14 mouse cellular contexts compared by ENCODE assay signal in the genomic region with DNA sequence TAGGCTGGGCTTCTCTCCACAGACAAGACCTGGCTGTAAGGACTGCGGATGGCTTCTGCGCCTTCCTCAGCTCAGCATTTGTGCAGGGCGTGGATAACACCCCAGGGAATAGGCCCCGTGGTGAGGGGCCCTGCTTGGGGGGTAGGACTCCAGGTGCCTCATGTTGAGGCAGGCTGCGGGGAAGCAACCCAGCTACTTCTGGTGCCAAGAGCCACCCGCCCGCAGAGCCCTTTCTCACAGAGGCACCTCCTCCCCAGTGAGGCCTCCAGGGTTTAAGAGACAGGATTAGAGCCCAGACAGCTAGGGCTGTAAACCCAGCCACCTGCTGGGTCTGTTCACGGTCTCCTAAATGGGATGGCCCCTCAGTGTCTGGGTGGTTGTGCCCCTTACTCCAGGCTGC. TPM values are rescaled to one million over a fixed set of nuclear protein-coding genes. Genes with fewer than 3 reads are reported as not detected.
DNase-seq lines count a peak whose midpoint lies in the region; ATAC-seq and TF ChIP-seq lines count a peak whose summit lies in the region.
"Had no signal": no experiment of that assay in that cellular context is flagged by ENCODE, and none has a peak within 500 bp of the region (broad histone marks: within the 10 kb centered on the region; RNA-seq: fewer than 3 reads in every experiment).

No protein-coding gene starts in this region.

- intact Hi-C loops in heart, adult 2 months (cut with DNase I): no loop called here

- no peak for TF ChIP-seq CTCF in heart, adult 2 months (IDR thresholded peaks at IDR 0.05)

- DNase-seq in heart, adult 2 months: no peak
- no peak for DNase-seq in midbrain, embryonic 10.5 days (ENCODE audit: low spot score)
- DNase-seq in midbrain, embryonic 11.5 days (ENCODE audit: low spot score, missing footprints): no peak
- DNase-seq in layer of hippocampus, postnatal 25 days (ENCODE audit: extremely low spot score in 1 of 2, low spot score in 1 of 2): no peak
- DNase-seq: adrenal gland, adult 2 months; kidney, postnatal 14 days; lung, postnatal 14 days had no signal

- H3K27ac ChIP-seq in heart, embryonic 11.5 days (ENCODE audit: low read depth, low read length): no peak overlapping the region
- H3K27ac ChIP-seq in heart, adult 2 months: no peak overlapping the region
- H3K27ac ChIP-seq in midbrain, embryonic 10.5 days (replicated peaks): peak overlapping the region; percentile 33; the same call in 1 of the 2 replicates
- no peak overlapping the region for H3K27ac ChIP-seq in midbrain, embryonic 11.5 days (ENCODE audit: low read depth, low read length)
- peak overlapping the region; percentile 87 for H3K27ac ChIP-seq in embryonic facial prominence, embryonic 13.5 days
- H3K27ac ChIP-seq in liver, embryonic 15.5 days (replicated peaks): peak overlapping the region; percentile 31; the same call in 1 of the 2 replicates
- H3K27ac ChIP-seq: hindbrain, embryonic 15.5 days had no signal

- no peak overlapping the region for H3K4me3 ChIP-seq in heart, embryonic 11.5 days (ENCODE audit: low read depth, low read length)
- H3K4me3 ChIP-seq in heart, adult 2 months: no peak overlapping the region
- H3K4me3 ChIP-seq in midbrain, embryonic 10.5 days: no peak overlapping the region
- no peak overlapping the region for H3K4me3 ChIP-seq in midbrain, embryonic 11.5 days (ENCODE audit: low read depth, low read length)
- 0 out of 2 replicates have a peak overlapping the region, but pooled peaks have one; percentile 1 for H3K4me3 ChIP-seq in embryonic facial prominence, embryonic 13.5 days
- no peak overlapping the region for H3K4me3 ChIP-seq in liver, embryonic 15.5 days (replicated peaks)
- H3K4me3 ChIP-seq: hindbrain, embryonic 15.5 days had no signal

- ATAC-seq in heart, embryonic 11.5 days (replicated peaks; ENCODE audit: insufficient number of reproducible peaks, low FRiP score, low TSS enrichment): no peak
- no peak for ATAC-seq in midbrain, embryonic 11.5 days (ENCODE audit: low FRiP score)
- ATAC-seq in embryonic facial prominence, embryonic 13.5 days (ENCODE audit: insufficient number of reproducible peaks, insufficient read depth, low FRiP score, low TSS enrichment, low read depth): peak; percentile 18; the same call in 1 of the 2 replicates
- ATAC-seq in liver, embryonic 15.5 days (ENCODE audit: insufficient read depth): no peak
- no peak for ATAC-seq in activated CD4-positive, CD25-positive, alpha-beta regulatory T cell, adult 4 months

- WGBS in heart, embryonic 11.5 days (ENCODE audit: insufficient replicate concordance): 35% methylated on average over 7 of the region's 8 CpGs
- 51% methylated on average over 8 of the region's 8 CpGs for WGBS in heart, adult 2 months
- WGBS in midbrain, embryonic 10.5 days: 27% methylated on average over 8 of the region's 8 CpGs
- 25% methylated on average over 8 of the region's 8 CpGs for WGBS in midbrain, embryonic 11.5 days
- 18% methylated on average over 8 of the region's 8 CpGs for WGBS in embryonic facial prominence, embryonic 13.5 days
- 31% methylated on average over 8 of the region's 8 CpGs for WGBS in liver, embryonic 15.5 days (ENCODE audit: insufficient replicate concordance)

- no peak for TF ChIP-seq POLR2A in heart, adult 2 months (IDR thresholded peaks at IDR 0.05; ENCODE audit: insufficient read depth, low read depth, low read length)

- no peaks in the 10 kb centered on the region for H3K36me3 ChIP-seq in heart, embryonic 11.5 days (ENCODE audit: control insufficient read depth, insufficient read depth, low read length)
- no peaks in the 10 kb centered on the region for H3K36me3 ChIP-seq in heart, adult 2 months (ENCODE audit: control insufficient read depth, insufficient read depth, low read length)
- H3K36me3 ChIP-seq in midbrain, embryonic 10.5 days: no peaks in the 10 kb centered on the region
- no peaks in the 10 kb centered on the region for H3K36me3 ChIP-seq in midbrain, embryonic 11.5 days (ENCODE audit: control insufficient read depth, insufficient read depth, low read length)
- no peaks in the 10 kb centered on the region for H3K36me3 ChIP-seq in embryonic facial prominence, embryonic 13.5 days
- H3K36me3 ChIP-seq in liver, embryonic 15.5 days (replicated peaks): no peaks in the 10 kb centered on the region
- H3K36me3 ChIP-seq: hindbrain, embryonic 15.5 days had no signal

- H3K9ac ChIP-seq in heart, embryonic 11.5 days (ENCODE audit: low read depth, low read length): 0 out of 2 replicates have a peak overlapping the region, but pooled peaks have one; percentile 18
- H3K9ac ChIP-seq in heart, adult 2 months (ENCODE audit: low read depth, low read length): no peak overlapping the region
- H3K9ac ChIP-seq in midbrain, embryonic 11.5 days (ENCODE audit: low read length): no peak overlapping the region
- H3K9ac ChIP-seq in embryonic facial prominence, embryonic 13.5 days: peak overlapping the region; percentile 44
- H3K9ac ChIP-seq in liver, embryonic 15.5 days: no peak overlapping the region
- H3K9ac ChIP-seq: hindbrain, embryonic 15.5 days had no signal

- no peaks in the 10 kb centered on the region for H3K79me2 ChIP-seq in heart, adult 2 months (replicated peaks; ENCODE audit: control insufficient read depth, insufficient read depth, low read length)

- TF ChIP-seq EP300 in heart, adult 2 months (IDR thresholded peaks at IDR 0.05; ENCODE audit: insufficient read depth, low read depth, low read length): no peak

- H3K4me2 ChIP-seq in heart, embryonic 11.5 days: no peak overlapping the region
- no peak overlapping the region for H3K4me2 ChIP-seq in midbrain, embryonic 11.5 days
- H3K4me2 ChIP-seq in embryonic facial prominence, embryonic 13.5 days: peak overlapping the region; percentile 45
- H3K4me2 ChIP-seq in liver, embryonic 15.5 days: 0 out of 2 replicates have a peak overlapping the region, but pooled peaks have one; percentile 3
- H3K4me2 ChIP-seq: hindbrain, embryonic 15.5 days had no signal

- H3K9me3 ChIP-seq in heart, embryonic 11.5 days (replicated peaks; ENCODE audit: control insufficient read depth, low read length): no peaks in the 10 kb centered on the region
- H3K9me3 ChIP-seq in midbrain, embryonic 10.5 days (replicated peaks): no peaks in the 10 kb centered on the region
- no peaks in the 10 kb centered on the region for H3K9me3 ChIP-seq in midbrain, embryonic 11.5 days (ENCODE audit: control insufficient read depth, low read length)
- H3K9me3 ChIP-seq in embryonic facial prominence, embryonic 13.5 days: no peaks in the 10 kb centered on the region
- no peaks in the 10 kb centered on the region for H3K9me3 ChIP-seq in liver, embryonic 15.5 days (replicated peaks)
- H3K9me3 ChIP-seq: hindbrain, embryonic 15.5 days had no signal

- H3K27me3 ChIP-seq in heart, embryonic 11.5 days (ENCODE audit: control insufficient read depth, insufficient read depth, low read length): peaks cover 38% of the 10 kb centered on the region
- no peaks in the 10 kb centered on the region for H3K27me3 ChIP-seq in heart, adult 2 months (ENCODE audit: control insufficient read depth, insufficient read depth, low read length)
- peaks cover 21% of the 10 kb centered on the region for H3K27me3 ChIP-seq in midbrain, embryonic 10.5 days (ENCODE audit: low read depth, poor library complexity, severe bottlenecking)
- H3K27me3 ChIP-seq in midbrain, embryonic 11.5 days (ENCODE audit: control insufficient read depth, insufficient read depth, low read length): no peaks in the 10 kb centered on the region
- no peaks in the 10 kb centered on the region for H3K27me3 ChIP-seq in embryonic facial prominence, embryonic 13.5 days
- 0 out of 2 replicates have a peak, but pooled peaks cover 4% of the 10 kb centered on the region for H3K27me3 ChIP-seq in liver, embryonic 15.5 days

- H3K4me1 ChIP-seq in heart, embryonic 11.5 days (ENCODE audit: control insufficient read depth, insufficient read depth, low read length): no peaks in the 10 kb centered on the region; the same call in 1 of the 2 replicates
- H3K4me1 ChIP-seq in heart, adult 2 months (ENCODE audit: control insufficient read depth, insufficient read depth, low read length): no peaks in the 10 kb centered on the region
- peaks cover 14% of the 10 kb centered on the region for H3K4me1 ChIP-seq in midbrain, embryonic 10.5 days
- H3K4me1 ChIP-seq in midbrain, embryonic 11.5 days (ENCODE audit: control insufficient read depth, insufficient read depth, low read length): no peaks in the 10 kb centered on the region
- peaks cover 44% of the 10 kb centered on the region for H3K4me1 ChIP-seq in embryonic facial prominence, embryonic 13.5 days
- H3K4me1 ChIP-seq in liver, embryonic 15.5 days (replicated peaks): peaks cover 66% of the 10 kb centered on the region
- H3K4me1 ChIP-seq: hindbrain, embryonic 15.5 days had no signal

RNA-seq across cellular contexts. Expression of a gene that starts 0.4 kb away (rescaled TPM):
- 85.3 and 95.2 TPM in 2 replicates for polyA plus RNA-seq in heart, embryonic 11.5 days (2014; fragmentation: Nextera tagmentation; extraction: Ambion mirVana)
- total RNA-seq in heart, adult 2 months (2021): 10 to 100 TPM; 82.8 to 94.8 TPM
- polyA plus RNA-seq in heart, adult 2 months (2012; rRNA removed): 110 and 112 TPM in 2 replicates
- polyA plus RNA-seq in midbrain, embryonic 10.5 days (2016; fragmentation: Nextera tagmentation; extraction: Ambion mirVana): 123 and 134 TPM in 2 replicates
- polyA plus RNA-seq in midbrain, embryonic 11.5 days (2014; fragmentation: Nextera tagmentation; extraction: Ambion mirVana): 124 and 133 TPM in 2 replicates
- 88.4 and 108 TPM in 2 replicates for polyA plus RNA-seq in embryonic facial prominence, embryonic 13.5 days (2015; fragmentation: Nextera tagmentation; extraction: Ambion mirVana)
- 44.3 and 49.3 TPM in 2 replicates for polyA plus RNA-seq in liver, embryonic 15.5 days (2015; fragmentation: Nextera tagmentation; extraction: Ambion mirVana)
- 10 to 100 TPM; 66.7 to 67.9 TPM for total RNA-seq in layer of hippocampus, postnatal 25 days (2021)
- polyA plus RNA-seq in activated CD4-positive, CD25-positive, alpha-beta regulatory T cell, adult 4 months (2017; shearing (Covaris generic)): 10 to 100 TPM; 62.8 to 67.6 TPM

RNA-seq across cellular contexts. Expression of a gene that starts 0.8 kb away (rescaled TPM):
- polyA plus RNA-seq in heart, embryonic 11.5 days (2014; fragmentation: Nextera tagmentation; extraction: Ambion mirVana): not detected in 2 replicates
- not detected for total RNA-seq in heart, adult 2 months (2021)
- not detected in 2 replicates for polyA plus RNA-seq in heart, adult 2 months (2012; rRNA removed)
- polyA plus RNA-seq in midbrain, embryonic 10.5 days (2016; fragmentation: Nextera tagmentation; extraction: Ambion mirVana): not detected in 2 replicates
- polyA plus RNA-seq in midbrain, embryonic 11.5 days (2014; fragmentation: Nextera tagmentation; extraction: Ambion mirVana): not detected in 2 replicates
- 12.8 and 17.0 TPM in 2 replicates for polyA plus RNA-seq in embryonic facial prominence, embryonic 13.5 days (2015; fragmentation: Nextera tagmentation; extraction: Ambion mirVana)
- polyA plus RNA-seq in liver, embryonic 15.5 days (2015; fragmentation: Nextera tagmentation; extraction: Ambion mirVana): not detected in 2 replicates
- total RNA-seq in layer of hippocampus, postnatal 25 days (2021): not detected
- polyA plus RNA-seq in activated CD4-positive, CD25-positive, alpha-beta regulatory T cell, adult 4 months (2017; shearing (Covaris generic)): not detected
- total RNA-seq: adrenal gland, adult 2 months; gastrocnemius, adult 8-10 months; left cerebral cortex, adult 8-10 months had no signal
- polyA plus RNA-seq: adrenal gland, adult 2 months; hindbrain, embryonic 15.5 days had no signal

RNA-seq across cellular contexts. Expression of a gene that starts 25.9 kb away (rescaled TPM):
- 7.2 and 7.5 TPM in 2 replicates for polyA plus RNA-seq in heart, embryonic 11.5 days (2014; fragmentation: Nextera tagmentation; extraction: Ambion mirVana)
- total RNA-seq in heart, adult 2 months (2021): 10 to 100 TPM; 42.9 to 56.6 TPM
- 62.4 and 77.0 TPM in 2 replicates for polyA plus RNA-seq in heart, adult 2 months (2012; rRNA removed)
- 1.7 and 2.0 TPM in 2 replicates for polyA plus RNA-seq in midbrain, embryonic 10.5 days (2016; fragmentation: Nextera tagmentation; extraction: Ambion mirVana)
- 1.5 and 2.7 TPM in 2 replicates for polyA plus RNA-seq in midbrain, embryonic 11.5 days (2014; fragmentation: Nextera tagmentation; extraction: Ambion mirVana)
- polyA plus RNA-seq in embryonic facial prominence, embryonic 13.5 days (2015; fragmentation: Nextera tagmentation; extraction: Ambion mirVana): 1.7 and 2.5 TPM in 2 replicates
- 25.0 and 26.4 TPM in 2 replicates for polyA plus RNA-seq in liver, embryonic 15.5 days (2015; fragmentation: Nextera tagmentation; extraction: Ambion mirVana)
- total RNA-seq in layer of hippocampus, postnatal 25 days (2021): 10 to 100 TPM; 12.7 to 13.1 TPM
- polyA plus RNA-seq in activated CD4-positive, CD25-positive, alpha-beta regulatory T cell, adult 4 months (2017; shearing (Covaris generic)): 1 to 10 TPM; 8.1 to 8.8 TPM

RNA-seq across cellular contexts. Expression of a gene that starts 26.2 kb away (rescaled TPM):
- polyA plus RNA-seq in heart, embryonic 11.5 days (2014; fragmentation: Nextera tagmentation; extraction: Ambion mirVana): 1.4 and 2.5 TPM in 2 replicates
- total RNA-seq in heart, adult 2 months (2021): 1 to 10 TPM; 1.5 to 1.7 TPM
- polyA plus RNA-seq in heart, adult 2 months (2012; rRNA removed): 2.7 and 2.8 TPM in 2 replicates
- polyA plus RNA-seq in midbrain, embryonic 10.5 days (2016; fragmentation: Nextera tagmentation; extraction: Ambion mirVana): 0.37 and 0.53 TPM in 2 replicates
- 2.4 TPM in 2 replicates for polyA plus RNA-seq in midbrain, embryonic 11.5 days (2014; fragmentation: Nextera tagmentation; extraction: Ambion mirVana)
- 0.61 and 0.63 TPM in 2 replicates for polyA plus RNA-seq in embryonic facial prominence, embryonic 13.5 days (2015; fragmentation: Nextera tagmentation; extraction: Ambion mirVana)
- polyA plus RNA-seq in liver, embryonic 15.5 days (2015; fragmentation: Nextera tagmentation; extraction: Ambion mirVana): 4.3 and 5.2 TPM in 2 replicates
- total RNA-seq in layer of hippocampus, postnatal 25 days (2021): 100 to 1,000 TPM; 207 to 215 TPM
- polyA plus RNA-seq in activated CD4-positive, CD25-positive, alpha-beta regulatory T cell, adult 4 months (2017; shearing (Covaris generic)): 1 to 10 TPM; 3.5 to 5.7 TPM

RNA-seq across cellular contexts. Expression of a gene that starts 53.5 kb away (rescaled TPM):
- polyA plus RNA-seq in heart, embryonic 11.5 days (2014; fragmentation: Nextera tagmentation; extraction: Ambion mirVana): 0.17 and 0.21 TPM in 2 replicates
- total RNA-seq in heart, adult 2 months (2021): 1 to 10 TPM in 1 of 2 experiments, under 1 TPM in 1; 0.68 to 1.1 TPM
- 0.98 and 1.1 TPM in 2 replicates for polyA plus RNA-seq in heart, adult 2 months (2012; rRNA removed)
- 0.32 and 0.39 TPM in 2 replicates for polyA plus RNA-seq in midbrain, embryonic 10.5 days (2016; fragmentation: Nextera tagmentation; extraction: Ambion mirVana)
- 0.12 and 0.29 TPM in 2 replicates for polyA plus RNA-seq in midbrain, embryonic 11.5 days (2014; fragmentation: Nextera tagmentation; extraction: Ambion mirVana)
- polyA plus RNA-seq in embryonic facial prominence, embryonic 13.5 days (2015; fragmentation: Nextera tagmentation; extraction: Ambion mirVana): 3.1 and 3.5 TPM in 2 replicates
- polyA plus RNA-seq in liver, embryonic 15.5 days (2015; fragmentation: Nextera tagmentation; extraction: Ambion mirVana): 1.9 and 2.4 TPM in 2 replicates
- total RNA-seq in layer of hippocampus, postnatal 25 days (2021): under 1 TPM; 0.25 to 0.33 TPM
- polyA plus RNA-seq in activated CD4-positive, CD25-positive, alpha-beta regulatory T cell, adult 4 months (2017; shearing (Covaris generic)): not detected

Comparison
In these comparisons a context has a peak if more than half of its experiments do, and no peak if none do; other contexts are left out.
1. H3K27ac ChIP-seq: peak in midbrain, embryonic 10.5 days (single experiment), embryonic facial prominence, embryonic 13.5 days (single experiment) and liver, embryonic 15.5 days (single experiment); none in heart, embryonic 11.5 days (single experiment), heart, adult 2 months (single experiment) and midbrain, embryonic 11.5 days (single experiment).
2. H3K9ac ChIP-seq: peak in heart, embryonic 11.5 days (single experiment) and embryonic facial prominence, embryonic 13.5 days (single experiment); none in heart, adult 2 months (single experiment), midbrain, embryonic 11.5 days (single experiment) and liver, embryonic 15.5 days (single experiment).
3. H3K4me2 ChIP-seq: peak in embryonic facial prominence, embryonic 13.5 days (single experiment) and liver, embryonic 15.5 days (single experiment); none in heart, embryonic 11.5 days (single experiment) and midbrain, embryonic 11.5 days (single experiment).
4. RNA of a gene that starts 0.8 kb away (polyA plus RNA-seq): 12.8 to 17.0 TPM in embryonic facial prominence, embryonic 13.5 days; not detected in liver, embryonic 15.5 days, not detected in heart, embryonic 11.5 days, not detected in heart, adult 2 months, not detected in midbrain, embryonic 10.5 days, not detected in midbrain, embryonic 11.5 days and not detected in activated CD4-positive, CD25-positive, alpha-beta regulatory T cell, adult 4 months; every median in the first group is over 10 times any median in the second.